Mouse (Mus musculus) bone marrow macrophage, adult 2 months (primary cell): Measurements from ENCODE around the gene Mapkap1. TPM values are rescaled to one million over a fixed set of nuclear protein-coding genes. Genes with fewer than 3 reads are reported as not detected.

Experiments
- H3K27ac ChIP-seq: 2 replicates; pipeline ENCODE4 v1.5.1; 2012; ENCODE audit warnings: low read depth, low read length; ENCODE audit not compliant: insufficient read depth
- H3K4me1 ChIP-seq: 2 replicates; pipeline ENCODE4 v1.6.1; 2012; ENCODE audit warnings: low read length; ENCODE audit not compliant: control insufficient read depth, insufficient read depth
- H3K4me3 ChIP-seq: 2 replicates; pipeline ENCODE4 v1.5.1; 2012; ENCODE audit warnings: mild to moderate bottlenecking, low read length, moderate library complexity; ENCODE audit not compliant: insufficient read depth
- CTCF ChIP-seq: IDR thresholded peaks from 2 replicates; pipeline ENCODE4 v1.5.1; 2012; ENCODE audit warnings: low read depth, mild to moderate bottlenecking, low read length, moderate library complexity
- POLR2A ChIP-seq: IDR thresholded peaks from 2 replicates; pipeline ENCODE4 v1.6.1; 2012; ENCODE audit warnings: mild to moderate bottlenecking, low read depth, low read length, borderline replicate concordance
- polyA plus RNA-seq: library from polyadenylated mRNA; stranded (reverse); fragments of >200 nt; gene quantifications from 2 replicates; pipeline ENCODE4 v1.2.4, GENCODE M21; 2012; ENCODE audit not compliant: missing spikeins, insufficient read depth, insufficient read length

Gene Mapkap1
- polyA plus RNA-seq, 1 experiment: 40.0 TPM

- H3K4me3 ChIP-seq: no peak overlapping the region
- no peak overlapping the region for H3K27ac ChIP-seq
- TF ChIP-seq POLR2A: no peak
- H3K4me1 ChIP-seq: peaks cover 7% of the 10 kb centered on the region; the same call in 1 of the 2 replicates
Measured at GRCm38 (mm10) chr2:34566146-34566545, 159.6 kb downstream of the Mapkap1 start.

GRCm38 (mm10) chr2:34566601-34567000 is 160.0 kb downstream of the Mapkap1 start:
- H3K27ac ChIP-seq: no peak overlapping the region
- no peak overlapping the region for H3K4me3 ChIP-seq
- TF ChIP-seq POLR2A (no peak), CTCF (no peak)
- peaks cover 7% of the 10 kb centered on the region; the same call in 1 of the 2 replicates for H3K4me1 ChIP-seq

GRCm38 (mm10) chr2:34569131-34569530 is 162.6 kb downstream of the Mapkap1 start:
- Histone ChIP-seq H3K4me1 (no peaks in the 10 kb centered on the region), H3K4me3 (no peak overlapping the region), H3K27ac (no peak overlapping the region)
- TF ChIP-seq CTCF (no peak), POLR2A (no peak)

GRCm38 (mm10) chr2:34570378-34570777 is 163.8 kb downstream of the Mapkap1 start:
- TF ChIP-seq CTCF: no peak
- no peak for TF ChIP-seq POLR2A
- H3K27ac ChIP-seq: no peak overlapping the region
- H3K4me1 ChIP-seq: no peaks in the 10 kb centered on the region
- H3K4me3 ChIP-seq: no peak overlapping the region

- Histone ChIP-seq H3K4me3 (no peak overlapping the region), H3K4me1 (no peaks in the 10 kb centered on the region), H3K27ac (no peak overlapping the region)
- TF ChIP-seq POLR2A: no peak
- TF ChIP-seq CTCF: no peak
Measured at GRCm38 (mm10) chr2:34571096-34571495, 164.5 kb downstream of the Mapkap1 start.

GRCm38 (mm10) chr2:34573073-34573472 is 166.5 kb downstream of the Mapkap1 start:
- Histone ChIP-seq H3K27ac (no peak overlapping the region), H3K4me1 (no peaks in the 10 kb centered on the region), H3K4me3 (no peak overlapping the region)
- TF ChIP-seq CTCF (no peak), POLR2A (no peak)

- H3K4me3 ChIP-seq: no peak overlapping the region
- no peaks in the 10 kb centered on the region for H3K4me1 ChIP-seq
- no peak for TF ChIP-seq CTCF
- TF ChIP-seq POLR2A: no peak
- no peak overlapping the region for H3K27ac ChIP-seq
Measured at GRCm38 (mm10) chr2:34588546-34588945, 182.0 kb downstream of the Mapkap1 start.

- H3K27ac ChIP-seq: no peak overlapping the region
- no peak for TF ChIP-seq CTCF
- no peak for TF ChIP-seq POLR2A
- H3K4me3 ChIP-seq: no peak overlapping the region
- H3K4me1 ChIP-seq: no peaks in the 10 kb centered on the region
Measured at GRCm38 (mm10) chr2:34591721-34592360, 185.3 kb downstream of the Mapkap1 start.

- no peak overlapping the region for H3K4me3 ChIP-seq
- TF ChIP-seq POLR2A (no peak), CTCF (no peak)
- H3K4me1 ChIP-seq: no peaks in the 10 kb centered on the region
- H3K27ac ChIP-seq: no peak overlapping the region
Measured at GRCm38 (mm10) chr2:34592361-34592960, 185.9 kb downstream of the Mapkap1 start.

- no peaks in the 10 kb centered on the region for H3K4me1 ChIP-seq
- no peak overlapping the region for H3K4me3 ChIP-seq
- H3K27ac ChIP-seq: no peak overlapping the region
- TF ChIP-seq CTCF (no peak), POLR2A (no peak)
Measured at GRCm38 (mm10) chr2:34594001-34594400, 187.4 kb downstream of the Mapkap1 start.

GRCm38 (mm10) chr2:34599606-34600255 is 193.2 kb downstream of the Mapkap1 start:
- H3K4me3 ChIP-seq: no peak overlapping the region
- no peak for TF ChIP-seq POLR2A
- TF ChIP-seq CTCF: no peak

More at GRCm38 (mm10) chr2:34599606-34600255, 193.2 kb downstream of the Mapkap1 start:
- H3K4me1 ChIP-seq: peaks cover 13% of the 10 kb centered on the region
- H3K27ac ChIP-seq: no peak overlapping the region
